Mouse (Mus musculus) ES-Bruce4 (cell line): ENCODE results near the gene Nedd4. TPM values are rescaled to one million over a fixed set of nuclear protein-coding genes. Genes with fewer than 3 reads are reported as not detected.
"Not testable (repeated sequence)": the region's sequence is repeated elsewhere in the genome, so short reads cannot be mapped to it uniquely, and the experiment has no call there.

Experiments
- H3K27ac ChIP-seq: 2 replicates; pipeline ENCODE4 v1.5.1; 2012; ENCODE audit warnings: low read length, inconsistent platforms; ENCODE audit not compliant: insufficient read depth
- H3K27me3 ChIP-seq: 2 replicates; pipeline ENCODE4 v1.6.1; 2012; ENCODE audit warnings: mild to moderate bottlenecking, low read length, inconsistent platforms; ENCODE audit not compliant: control insufficient read depth, poor library complexity, insufficient read depth, severe bottlenecking
- H3K36me3 ChIP-seq: 2 replicates; pipeline ENCODE4 v1.6.1; 2012; ENCODE audit warnings: inconsistent platforms, mild to moderate bottlenecking, low read length, moderate library complexity; ENCODE audit not compliant: control insufficient read depth, poor library complexity, insufficient read depth, severe bottlenecking
- H3K4me1 ChIP-seq: one replicate; pipeline ENCODE4 v1.8.1; 2011; ENCODE audit warnings: low read length; ENCODE audit not compliant: control insufficient read depth, insufficient read depth
- H3K4me3 ChIP-seq: 2 replicates; pipeline ENCODE4 v1.5.1; 2011; ENCODE audit warnings: low read depth, mild to moderate bottlenecking, low read length
- H3K9ac ChIP-seq: 2 replicates; pipeline ENCODE4 v1.6.1; 2012; ENCODE audit warnings: low read depth, mild to moderate bottlenecking, inconsistent platforms; ENCODE audit not compliant: poor library complexity, severe bottlenecking
- H3K9me3 ChIP-seq: replicated peaks from 2 replicates; pipeline ENCODE4 v1.6.1; 2012; ENCODE audit warnings: mild to moderate bottlenecking, low read length, inconsistent platforms; ENCODE audit not compliant: control insufficient read depth, poor library complexity, insufficient read depth, severe bottlenecking
- CTCF ChIP-seq: IDR thresholded peaks from one replicate; pipeline ENCODE4 v1.8.1; 2011; ENCODE audit warnings: low read depth, low read length
- EP300 ChIP-seq: IDR thresholded peaks from 2 replicates; pipeline ENCODE4 v1.6.1; 2011; ENCODE audit warnings: low read depth, low read length; ENCODE audit not compliant: insufficient read depth
- POLR2A ChIP-seq: IDR thresholded peaks from one replicate; pipeline ENCODE4 v1.8.1; 2011; ENCODE audit warnings: low read length; ENCODE audit not compliant: insufficient read depth
- polyA plus RNA-seq: library from polyadenylated mRNA; stranded (reverse); fragments of >200 nt; gene quantifications from 2 replicates; pipeline ENCODE4 v1.2.4, GENCODE M21; 2011; ENCODE audit warnings: low read depth; ENCODE audit not compliant: missing spikeins, insufficient read depth, insufficient read length

Nedd4 gene
- polyA plus RNA-seq, 1 experiment: 1,184 TPM

DNA sequence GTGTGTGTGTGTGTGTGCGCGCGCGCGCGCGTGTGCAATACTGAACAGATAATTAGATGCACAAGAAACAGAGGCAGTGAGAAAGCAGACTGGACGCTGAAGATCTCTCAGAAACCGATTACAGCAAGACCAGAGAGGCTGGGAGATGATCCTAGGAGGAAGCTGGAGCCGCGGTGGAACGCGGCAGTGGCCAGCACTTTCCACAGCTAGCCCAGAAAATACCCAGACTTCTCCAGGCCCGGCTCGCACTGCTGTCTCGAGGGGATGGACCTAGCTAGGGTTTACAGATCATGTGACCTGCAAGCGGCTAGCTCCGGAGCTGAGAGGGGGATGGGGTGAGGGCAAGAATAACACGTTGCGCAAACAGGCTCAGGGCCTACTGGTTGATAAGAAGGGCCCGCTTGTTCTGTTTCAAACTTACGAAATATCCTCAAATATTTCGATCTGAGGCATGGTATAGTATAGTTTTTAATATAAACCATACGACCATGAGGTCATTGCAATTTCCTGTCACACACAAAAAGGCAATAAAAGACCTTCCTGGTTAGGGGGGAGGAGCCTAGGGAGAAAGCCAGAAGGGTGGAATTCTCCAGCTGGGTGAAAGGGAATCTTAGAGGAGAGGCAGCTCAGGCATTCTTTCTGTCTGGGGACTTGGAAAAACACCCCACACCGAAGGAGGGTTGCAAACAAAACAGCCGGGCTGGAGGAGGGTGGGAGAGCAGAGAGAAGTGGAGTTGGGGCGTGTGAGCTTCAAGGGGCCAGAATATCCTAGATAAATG, 22.1 kb upstream of the Nedd4 start:
- Histone ChIP-seq H3K4me3 (peak overlapping the region; percentile 61), H3K4me1 (peaks cover 7% of the 10 kb centered on the region), H3K36me3 (no peaks in the 10 kb centered on the region), H3K27me3 (no peaks in the 10 kb centered on the region), H3K9me3 (no peaks in the 10 kb centered on the region), H3K9ac (peak overlapping the region; percentile 62), H3K27ac (peak overlapping the region; percentile 93)
- TF ChIP-seq EP300 (peak; percentile 79; the same call in 1 of the 2 replicates), CTCF (no peak), POLR2A (peak; percentile 49)

DNA sequence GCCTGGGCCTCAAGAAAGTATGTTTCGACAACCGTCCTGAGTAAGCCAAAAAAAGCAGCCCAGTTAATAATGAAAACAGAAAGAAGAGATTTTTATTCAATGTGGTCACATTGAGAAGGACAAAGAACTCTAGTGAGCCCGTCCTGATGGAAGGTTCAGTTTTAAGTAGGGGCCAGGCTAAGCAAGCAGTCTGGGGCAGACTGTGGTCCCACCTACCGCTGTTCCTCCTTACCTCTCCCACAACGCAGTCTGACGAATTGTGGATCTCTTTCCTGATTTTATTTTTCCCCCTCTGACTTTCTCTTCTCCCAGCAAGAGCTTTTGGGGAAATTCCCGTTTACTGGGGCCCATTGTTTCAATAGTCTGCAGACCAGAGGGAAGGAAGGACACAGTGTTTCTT, 21.5 kb upstream of the Nedd4 start:
- H3K9me3 ChIP-seq: no peaks in the 10 kb centered on the region
- no peaks in the 10 kb centered on the region for H3K27me3 ChIP-seq
- no peaks in the 10 kb centered on the region for H3K36me3 ChIP-seq
- peak overlapping the region; percentile 62 for H3K9ac ChIP-seq
- peak overlapping the region; percentile 93 for H3K27ac ChIP-seq
- no peak for TF ChIP-seq EP300
- H3K4me1 ChIP-seq: peaks cover 7% of the 10 kb centered on the region
- H3K4me3 ChIP-seq: no peak overlapping the region

DNA sequence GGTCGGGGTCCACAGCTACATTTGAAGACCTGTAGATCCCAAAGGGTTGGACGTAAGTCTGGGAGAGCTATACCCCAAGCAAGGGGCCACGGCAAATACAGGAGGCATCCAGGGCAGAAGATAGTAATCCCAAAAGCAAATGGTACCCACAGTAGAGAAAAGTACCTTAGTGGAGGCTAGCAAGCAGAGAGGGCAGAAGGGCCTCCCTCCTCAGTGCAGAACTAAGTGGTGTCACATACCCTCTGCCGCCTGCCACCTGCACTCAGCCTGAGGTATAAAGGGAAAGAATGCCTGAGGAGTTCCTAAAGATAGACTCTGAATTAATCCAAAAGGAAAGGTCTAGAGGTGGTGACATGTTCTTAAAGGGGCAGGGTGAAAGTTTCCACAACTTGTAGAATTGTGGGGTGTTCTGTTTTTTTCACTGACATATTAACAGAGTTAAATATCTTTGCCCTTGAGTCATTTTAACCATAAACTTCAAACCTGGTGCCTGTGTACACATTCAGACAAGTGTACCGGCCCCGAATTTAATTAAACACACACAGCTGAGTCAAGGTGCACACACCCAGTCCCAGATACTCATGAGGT, 21.0 kb upstream of the Nedd4 start:
- Histone ChIP-seq H3K27ac (peak overlapping the region; percentile 93), H3K36me3 (no peaks in the 10 kb centered on the region), H3K9ac (peak overlapping the region; percentile 62), H3K4me3 (no peak overlapping the region), H3K27me3 (no peaks in the 10 kb centered on the region), H3K4me1 (peaks cover 7% of the 10 kb centered on the region), H3K9me3 (no peaks in the 10 kb centered on the region)
- TF ChIP-seq CTCF (no peak), EP300 (no peak), POLR2A (no peak)

DNA sequence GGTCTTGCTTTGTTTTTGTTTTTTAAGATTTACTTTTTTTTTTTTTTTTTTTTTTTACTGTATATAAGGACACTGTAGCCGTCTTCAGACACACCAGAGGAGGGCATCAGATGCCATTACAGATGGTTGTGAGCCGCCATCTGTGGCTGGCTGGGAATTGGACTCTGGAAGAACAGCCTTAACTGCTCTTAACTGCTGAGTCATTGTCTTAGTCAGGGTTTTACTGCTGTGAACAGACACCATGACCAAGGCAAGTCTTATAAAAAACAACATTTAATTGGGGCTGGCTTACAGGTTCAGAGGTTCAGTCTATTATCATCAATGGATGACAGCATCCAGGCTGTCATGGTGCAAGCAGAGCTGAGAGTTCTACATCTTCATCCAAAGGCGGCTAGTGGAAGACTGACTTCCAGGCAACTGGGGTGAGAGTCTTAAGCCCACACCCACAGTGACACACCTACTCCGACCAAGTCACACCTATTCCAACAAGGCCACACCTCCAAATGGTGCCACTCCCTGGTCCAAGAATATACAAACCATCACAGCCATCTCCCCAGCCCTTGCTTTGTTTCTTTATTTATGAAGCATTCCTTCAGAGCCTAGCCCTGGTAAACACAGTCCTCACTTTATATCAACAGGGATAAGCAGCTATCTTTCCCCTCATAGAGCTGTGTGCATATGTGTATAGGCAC, 19.2 kb upstream of the Nedd4 start:
- H3K27me3 ChIP-seq, H3K4me3 ChIP-seq, H3K36me3 ChIP-seq, H3K9me3 ChIP-seq, H3K4me1 ChIP-seq: not testable (repeated sequence)
- H3K9ac ChIP-seq: peak overlapping the region; percentile 41; the same call in 1 of the 2 replicates
- H3K27ac ChIP-seq: peak overlapping the region; percentile 80

DNA sequence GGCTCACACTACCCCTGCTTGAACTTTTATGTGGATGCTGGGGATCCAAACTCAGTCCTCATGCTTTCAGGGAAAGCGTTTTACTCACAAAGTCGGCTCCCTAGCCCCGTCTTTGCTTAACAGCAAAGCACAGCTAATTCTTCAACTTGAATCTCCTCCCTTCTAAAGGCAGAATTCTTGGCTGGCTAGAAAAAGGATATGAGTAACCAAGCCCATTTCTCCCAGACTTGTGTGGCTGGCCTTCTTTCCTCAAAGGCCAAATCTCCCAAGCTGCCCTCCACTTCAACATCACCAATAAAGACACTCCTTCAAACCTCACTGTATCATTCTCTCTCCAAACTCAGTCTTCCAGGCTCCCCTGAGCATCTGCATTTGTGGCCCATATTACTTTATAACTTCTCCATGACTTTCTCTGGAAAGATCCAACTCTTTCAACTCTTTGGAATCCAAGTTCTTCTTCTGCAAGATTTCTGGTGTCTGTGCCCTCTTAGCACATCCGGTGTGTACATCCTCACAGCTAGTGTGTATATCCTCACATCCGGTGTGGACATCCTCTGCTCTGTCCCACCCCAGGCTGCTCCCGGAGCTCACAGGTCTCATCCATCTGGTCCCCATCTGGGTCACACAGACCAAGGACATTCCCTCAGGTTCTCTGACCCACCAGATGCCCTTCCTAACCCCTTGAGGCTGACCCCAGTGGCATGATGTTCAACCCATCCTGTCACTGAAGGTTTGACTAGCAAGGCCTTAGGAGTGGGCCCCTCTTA, 18.3 kb upstream of the Nedd4 start:
- Histone ChIP-seq H3K4me1 (peaks cover 7% of the 10 kb centered on the region), H3K4me3 (no peak overlapping the region), H3K27me3 (no peaks in the 10 kb centered on the region), H3K27ac (peak overlapping the region; percentile 26), H3K36me3 (no peaks in the 10 kb centered on the region), H3K9ac (no peak overlapping the region), H3K9me3 (no peaks in the 10 kb centered on the region)
- no peak for TF ChIP-seq CTCF
- no peak for TF ChIP-seq EP300
- TF ChIP-seq POLR2A: no peak
